Mouse (Mus musculus): Measurements from ENCODE around the gene Fndc3b. TPM values are rescaled to one million over a fixed set of nuclear protein-coding genes. Genes with fewer than 3 reads are reported as not detected.
A peak's percentile ranks its signal among the peaks of the same experiment; 100 is the strongest.

Fndc3b gene
- polyA plus RNA-seq, 1 experiment from 2014 or later: 22.4 TPM

DNA sequence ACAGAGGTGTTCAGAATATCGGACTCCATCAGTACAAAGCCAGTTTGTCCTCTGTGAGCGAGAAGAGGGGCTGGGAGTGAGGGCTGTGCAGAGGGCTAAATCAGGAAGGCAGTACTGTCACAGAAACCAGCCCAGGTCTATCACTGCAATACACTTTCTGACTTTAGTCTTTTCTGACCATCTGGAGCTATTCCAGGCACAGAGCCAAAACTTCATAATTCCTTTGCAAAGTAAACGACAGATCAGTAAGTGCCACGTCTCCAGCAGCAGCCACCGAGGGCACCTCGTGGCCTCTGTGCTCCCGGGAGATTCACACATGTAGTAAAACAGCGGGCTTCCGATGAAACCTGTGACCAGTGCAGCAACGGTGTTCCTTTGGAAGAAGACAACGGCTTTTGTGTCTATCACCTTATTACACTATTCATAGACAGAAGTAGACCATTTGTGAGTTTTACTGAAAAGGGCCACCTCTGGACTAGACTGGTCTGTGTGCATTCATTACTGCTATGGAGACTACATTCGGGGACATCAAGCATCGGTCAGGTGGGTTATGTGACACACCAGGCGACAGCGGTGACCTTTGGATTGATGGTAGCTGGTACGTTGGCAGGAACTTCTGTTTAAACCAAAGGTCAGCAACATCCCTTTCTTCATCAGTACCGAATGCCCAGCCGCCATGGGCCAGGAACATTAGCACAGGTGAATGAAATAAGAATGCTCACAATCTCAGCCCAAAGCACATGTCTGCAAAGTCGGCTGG lies 24.2 kb downstream of the Fndc3b start:
- Histone ChIP-seq H3K9me3 (replicated peaks) (no peaks in the 10 kb centered on the region), H3K27ac (no peak overlapping the region), H3K36me3 (no peaks in the 10 kb centered on the region), H3K27me3 (no peaks in the 10 kb centered on the region), H3K4me1 (peaks cover 16% of the 10 kb centered on the region; the same call in 1 of the 2 replicates), H3K4me2 (replicated peaks) (no peak overlapping the region), H3K9ac (no peak overlapping the region), H3K4me3 (no peak overlapping the region)
- WGBS: 80% methylated on average over 19 of the region's 19 CpGs
- no peak for ATAC-seq (ENCODE audit: low FRiP score)

DNA sequence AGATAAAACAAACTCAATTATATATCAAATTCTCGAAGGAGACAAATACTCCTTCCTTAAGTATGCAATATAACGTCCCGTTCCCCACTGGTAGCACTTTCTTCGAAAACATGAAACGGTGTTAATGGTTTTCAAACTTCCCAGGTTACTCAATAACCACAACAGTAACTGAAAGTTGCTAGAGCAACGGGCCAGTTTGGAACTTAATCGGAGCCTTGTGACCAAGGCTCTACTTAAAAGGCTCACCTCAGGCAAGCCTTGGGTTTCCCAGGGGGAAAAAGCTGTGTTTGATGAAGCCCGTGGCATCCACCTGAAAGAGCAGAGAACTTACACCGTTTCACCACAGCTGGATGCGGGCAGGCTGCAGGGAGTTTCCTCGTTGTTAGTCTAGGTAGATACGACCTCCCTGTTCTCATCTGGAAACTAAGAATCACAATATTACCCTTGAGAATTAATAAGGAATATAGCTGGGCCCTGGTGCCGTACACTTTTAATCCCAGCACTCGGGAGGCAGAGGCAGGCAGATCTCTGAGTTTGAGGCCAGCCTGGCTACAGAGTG lies 25.4 kb downstream of the Fndc3b start:
- no peak overlapping the region for H3K27ac ChIP-seq
- H3K9ac ChIP-seq: no peak overlapping the region
- H3K36me3 ChIP-seq: no peaks in the 10 kb centered on the region
- H3K4me1 ChIP-seq: peaks cover 13% of the 10 kb centered on the region; the same call in 1 of the 2 replicates
- no peak overlapping the region for H3K4me3 ChIP-seq
- no peaks in the 10 kb centered on the region for H3K9me3 ChIP-seq (replicated peaks)
- no peak overlapping the region for H3K4me2 ChIP-seq (replicated peaks)
- no peaks in the 10 kb centered on the region for H3K27me3 ChIP-seq
- WGBS: 90% methylated on average over 14 of the region's 14 CpGs
- ATAC-seq (ENCODE audit: low FRiP score): no peak

DNA sequence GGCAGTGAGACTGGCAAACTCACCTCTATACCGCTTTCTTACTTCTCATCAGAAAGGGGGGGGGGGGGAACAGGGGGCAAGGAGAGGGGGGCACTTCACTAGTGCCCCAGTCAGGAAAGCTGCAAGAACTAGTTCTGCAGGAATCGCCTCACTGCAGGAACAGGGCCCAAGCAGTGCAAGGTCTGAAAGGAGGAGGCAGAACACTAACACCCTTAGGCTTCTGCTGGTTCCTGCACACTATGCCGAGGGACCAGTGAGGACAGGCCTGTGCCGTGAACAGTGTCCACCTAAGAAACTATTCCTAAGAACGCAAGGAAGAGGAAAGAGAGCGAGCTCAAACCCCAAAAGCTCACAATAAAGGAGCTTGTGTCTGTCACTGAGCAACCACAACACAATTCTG lies 26.0 kb downstream of the Fndc3b start:
- no peak for ATAC-seq (ENCODE audit: low FRiP score)

DNA sequence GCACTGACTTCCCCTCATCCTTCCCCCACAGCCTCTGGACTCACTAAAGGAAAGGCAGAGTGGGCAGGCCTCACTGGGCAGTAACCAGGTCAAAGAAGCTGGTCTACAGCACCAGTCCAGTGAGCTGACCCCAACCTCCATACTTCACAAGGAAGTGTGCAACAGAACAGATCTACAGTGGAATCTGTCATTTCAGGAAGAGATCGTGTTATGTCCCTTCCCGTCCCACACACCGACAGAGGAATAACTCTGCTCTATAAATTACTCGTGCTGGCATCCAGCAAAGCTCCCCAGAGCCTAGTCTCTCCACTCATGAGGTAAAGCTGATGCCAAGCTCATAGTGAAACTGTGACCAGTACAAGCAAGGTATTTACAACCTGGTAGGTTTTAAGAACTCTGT lies 27.7 kb downstream of the Fndc3b start:
- no peak overlapping the region for H3K4me2 ChIP-seq (replicated peaks)
- H3K27ac ChIP-seq: no peak overlapping the region
- no peak for ATAC-seq (ENCODE audit: low FRiP score)
- 91% methylated on average over 4 of the region's 4 CpGs for WGBS
- no peaks in the 10 kb centered on the region for H3K27me3 ChIP-seq
- no peaks in the 10 kb centered on the region for H3K36me3 ChIP-seq
- H3K9ac ChIP-seq: no peak overlapping the region
- H3K9me3 ChIP-seq (replicated peaks): no peaks in the 10 kb centered on the region
- H3K4me3 ChIP-seq: no peak overlapping the region
- H3K4me1 ChIP-seq: 0 out of 2 replicates have a peak, but pooled peaks cover 6% of the 10 kb centered on the region

More for the DNA sequence above, 26.0 kb downstream of the Fndc3b start:
- Histone ChIP-seq H3K36me3 (no peaks in the 10 kb centered on the region), H3K4me2 (replicated peaks) (no peak overlapping the region), H3K27ac (no peak overlapping the region), H3K9ac (no peak overlapping the region), H3K4me1 (peaks cover 9% of the 10 kb centered on the region; the same call in 1 of the 2 replicates), H3K9me3 (replicated peaks) (no peaks in the 10 kb centered on the region), H3K27me3 (no peaks in the 10 kb centered on the region), H3K4me3 (no peak overlapping the region)
- 95% methylated on average over 6 of the region's 6 CpGs for WGBS

DNA sequence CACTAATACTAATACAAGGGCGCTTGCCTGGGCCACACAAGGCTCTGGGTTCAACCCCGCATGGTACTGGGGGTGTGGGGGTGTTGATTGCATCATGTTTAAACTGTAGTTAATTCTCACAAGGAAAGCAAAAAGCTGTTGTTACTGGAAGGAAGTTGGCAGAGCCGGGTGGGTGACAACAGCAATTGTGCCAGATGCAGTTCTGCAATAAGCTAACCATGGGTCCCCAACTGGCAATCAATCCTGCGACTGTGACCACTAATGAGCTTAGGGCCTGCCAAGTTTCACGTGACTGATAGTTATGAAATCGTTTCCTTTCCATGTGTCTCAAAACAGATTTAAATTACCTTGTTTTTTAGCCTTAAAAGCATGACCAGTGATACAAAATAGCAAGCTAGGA lies 33.5 kb downstream of the Fndc3b start:
- Histone ChIP-seq H3K27ac (no peak overlapping the region), H3K4me1 (peaks cover 17% of the 10 kb centered on the region), H3K9ac (no peak overlapping the region), H3K36me3 (no peaks in the 10 kb centered on the region), H3K27me3 (no peaks in the 10 kb centered on the region), H3K9me3 (replicated peaks) (no peaks in the 10 kb centered on the region), H3K4me2 (replicated peaks) (no peak overlapping the region), H3K4me3 (no peak overlapping the region)
- no peak for ATAC-seq (ENCODE audit: low FRiP score)
- 78% methylated on average over 6 of the region's 6 CpGs for WGBS

DNA sequence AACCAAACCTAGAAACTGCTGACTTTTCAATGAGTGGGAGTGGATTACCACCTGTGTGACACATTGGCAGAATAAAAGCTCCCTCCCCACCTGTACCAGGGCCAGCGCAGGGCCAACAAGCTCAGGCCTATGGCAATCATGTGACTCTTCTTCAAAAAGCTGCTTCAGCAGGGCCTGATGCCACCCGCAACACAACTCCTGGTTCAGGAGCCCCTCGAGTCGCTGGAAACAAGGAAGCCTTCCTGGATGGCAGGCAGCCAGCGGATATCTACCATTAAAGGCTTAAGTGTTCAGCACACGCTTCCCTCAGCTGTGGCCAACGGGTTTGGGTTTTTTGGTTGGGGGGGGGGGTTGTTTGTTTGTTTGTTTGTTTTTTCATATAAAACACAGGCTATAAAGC lies 37.4 kb downstream of the Fndc3b start:
- H3K9ac ChIP-seq: no peak overlapping the region
- H3K27ac ChIP-seq: no peak overlapping the region
- H3K4me1 ChIP-seq: peaks cover 36% of the 10 kb centered on the region
- WGBS: 85% methylated on average over 7 of the region's 7 CpGs
- no peak for ATAC-seq (ENCODE audit: low FRiP score)
- no peak overlapping the region for H3K4me3 ChIP-seq
- no peaks in the 10 kb centered on the region for H3K27me3 ChIP-seq
- no peak overlapping the region for H3K4me2 ChIP-seq (replicated peaks)
- H3K9me3 ChIP-seq (replicated peaks): no peaks in the 10 kb centered on the region
- no peaks in the 10 kb centered on the region for H3K36me3 ChIP-seq

DNA sequence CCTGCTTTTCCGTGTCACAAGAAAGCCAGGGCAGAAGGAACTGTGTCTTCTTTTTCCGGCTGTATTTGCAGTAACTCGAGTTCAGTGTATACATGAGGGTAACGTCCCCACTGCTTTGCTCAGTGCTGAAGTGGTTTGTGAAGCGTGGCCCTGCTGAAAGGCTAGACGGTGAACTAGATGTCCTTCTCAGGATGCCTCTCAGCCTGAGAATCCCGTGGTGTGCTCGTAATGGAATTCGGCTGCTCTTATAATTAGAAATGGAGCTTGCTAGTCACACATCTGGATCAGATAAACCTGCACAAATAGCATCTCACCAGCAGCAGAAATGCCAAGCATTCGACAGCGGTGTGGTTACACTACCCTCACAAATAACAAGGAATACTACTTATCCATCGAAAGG lies 40.7 kb downstream of the Fndc3b start:
- H3K27ac ChIP-seq: no peak overlapping the region

DNA sequence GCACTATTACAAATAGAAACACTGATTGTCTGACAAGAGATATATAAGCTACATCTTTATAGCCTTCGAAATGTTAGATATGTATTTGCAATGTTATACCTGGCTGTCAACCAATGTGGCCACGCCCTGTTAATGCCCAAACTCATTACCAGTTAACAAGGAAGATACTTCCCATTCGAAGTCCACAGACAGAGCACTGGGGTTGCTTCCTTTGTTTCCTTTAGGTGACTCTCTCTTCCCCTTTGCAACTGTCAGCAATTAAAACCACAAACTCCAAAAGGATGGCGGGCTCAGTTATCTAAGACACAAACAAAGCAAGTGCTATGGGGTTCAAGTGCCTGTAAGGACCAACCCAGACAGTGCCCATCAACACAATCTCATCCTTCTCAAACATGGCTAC lies 43.8 kb downstream of the Fndc3b start:
- Histone ChIP-seq H3K36me3 (no peaks in the 10 kb centered on the region), H3K4me3 (no peak overlapping the region), H3K4me2 (replicated peaks) (no peak overlapping the region), H3K27me3 (no peaks in the 10 kb centered on the region), H3K4me1 (peaks cover 22% of the 10 kb centered on the region), H3K27ac (no peak overlapping the region), H3K9ac (no peak overlapping the region), H3K9me3 (replicated peaks) (no peaks in the 10 kb centered on the region)
- no peak for ATAC-seq (ENCODE audit: low FRiP score)
- WGBS: 87% methylated on average over 4 of the region's 4 CpGs

More for the DNA sequence above, 40.7 kb downstream of the Fndc3b start:
- Histone ChIP-seq H3K9me3 (replicated peaks) (no peaks in the 10 kb centered on the region), H3K4me2 (replicated peaks) (no peak overlapping the region), H3K36me3 (no peaks in the 10 kb centered on the region), H3K27me3 (no peaks in the 10 kb centered on the region), H3K4me1 (peaks cover 33% of the 10 kb centered on the region), H3K4me3 (no peak overlapping the region), H3K9ac (no peak overlapping the region)
- ATAC-seq (ENCODE audit: low FRiP score): no peak
- 70% methylated on average over 12 of the region's 12 CpGs for WGBS

DNA sequence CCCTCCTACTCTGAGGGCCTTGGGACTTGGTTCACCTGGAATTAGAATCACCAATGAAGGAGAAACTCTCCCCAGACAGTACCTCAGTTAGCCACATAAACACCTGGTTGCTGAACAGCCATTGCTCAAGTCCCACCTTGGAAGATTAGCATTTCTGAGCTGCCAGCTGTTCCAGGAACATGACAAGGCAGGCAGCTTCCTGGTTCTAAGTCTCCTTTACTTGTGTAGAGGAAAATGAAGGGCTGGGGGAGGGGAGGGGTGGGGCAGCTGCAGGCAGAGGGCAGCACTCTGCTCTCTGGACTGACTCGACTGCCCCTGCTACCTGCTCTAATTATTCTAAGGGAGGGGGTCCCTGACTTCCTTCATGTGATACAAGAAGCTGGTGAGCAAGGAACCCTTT lies 45.8 kb downstream of the Fndc3b start:
- H3K4me1 ChIP-seq: peaks cover 6% of the 10 kb centered on the region
- H3K9me3 ChIP-seq (replicated peaks): no peaks in the 10 kb centered on the region
- no peak overlapping the region for H3K4me3 ChIP-seq
- H3K4me2 ChIP-seq (replicated peaks): no peak overlapping the region
- H3K27ac ChIP-seq: no peak overlapping the region
- 7% methylated on average over 1 of the region's 1 CpGs for WGBS
- H3K9ac ChIP-seq: no peak overlapping the region
- no peaks in the 10 kb centered on the region for H3K27me3 ChIP-seq
- no peak for ATAC-seq (ENCODE audit: low FRiP score)
- H3K36me3 ChIP-seq: no peaks in the 10 kb centered on the region

DNA sequence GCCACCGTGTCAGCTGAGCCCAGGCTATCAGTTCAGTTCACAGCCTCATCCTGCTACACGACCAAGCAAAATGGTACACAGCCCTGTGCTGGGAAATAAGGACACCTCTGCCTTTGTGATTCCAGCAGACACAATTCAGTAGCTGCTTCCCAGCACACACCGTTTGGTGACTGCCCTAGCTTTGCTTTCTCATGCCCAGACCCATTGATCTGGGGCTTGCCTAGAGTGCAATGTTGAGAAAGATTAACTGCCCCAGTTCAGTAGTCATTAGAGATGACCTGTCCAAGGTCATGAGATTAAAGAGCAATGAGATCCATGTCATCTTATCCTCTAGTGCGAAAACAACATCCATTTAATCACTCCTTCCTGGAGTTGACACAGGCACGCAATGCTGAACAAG lies 47.9 kb downstream of the Fndc3b start:
- Histone ChIP-seq H3K4me2 (replicated peaks) (no peak overlapping the region), H3K4me1 (peaks cover 3% of the 10 kb centered on the region; the same call in 1 of the 2 replicates), H3K4me3 (no peak overlapping the region), H3K9ac (no peak overlapping the region), H3K9me3 (replicated peaks) (no peaks in the 10 kb centered on the region), H3K27me3 (no peaks in the 10 kb centered on the region), H3K27ac (no peak overlapping the region), H3K36me3 (no peaks in the 10 kb centered on the region)
- no peak for ATAC-seq (ENCODE audit: low FRiP score)
- WGBS: 71% methylated on average over 5 of the region's 5 CpGs

DNA sequence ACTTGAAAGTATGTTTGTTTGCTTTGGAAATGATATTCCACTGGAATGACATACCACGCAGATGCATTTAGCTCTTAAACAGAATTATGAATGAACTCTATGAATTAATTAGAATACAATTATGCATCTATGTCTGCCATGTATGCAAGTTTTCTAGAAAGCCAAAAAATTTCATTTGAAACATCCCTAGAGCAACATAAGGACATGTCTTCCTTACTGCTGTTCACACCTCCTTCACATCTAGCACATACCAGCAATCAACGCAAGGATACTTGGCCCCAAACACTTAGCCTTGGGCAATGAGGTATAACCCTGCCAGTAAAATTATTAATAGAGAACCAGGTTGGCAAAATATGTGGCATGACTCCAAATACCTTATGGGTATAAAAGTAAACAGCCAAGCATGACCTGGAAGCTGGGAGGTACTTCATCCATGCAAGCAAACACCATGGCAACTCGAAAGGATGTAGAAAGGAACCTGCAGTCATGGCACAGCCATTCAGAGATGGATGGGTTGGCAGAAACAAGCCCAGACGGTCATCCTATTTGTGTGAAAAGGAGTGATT lies 52.8 kb downstream of the Fndc3b start:
- no peak overlapping the region for H3K4me2 ChIP-seq (replicated peaks)
- H3K36me3 ChIP-seq: no peaks in the 10 kb centered on the region
- no peak overlapping the region for H3K9ac ChIP-seq
- H3K4me3 ChIP-seq: no peak overlapping the region
- H3K9me3 ChIP-seq (replicated peaks): no peaks in the 10 kb centered on the region
- H3K27me3 ChIP-seq: no peaks in the 10 kb centered on the region
- WGBS: 85% methylated on average over 4 of the region's 4 CpGs
- no peak overlapping the region for H3K27ac ChIP-seq
- H3K4me1 ChIP-seq: peaks cover 3% of the 10 kb centered on the region; the same call in 1 of the 2 replicates
- no peak for ATAC-seq (ENCODE audit: low FRiP score)

DNA sequence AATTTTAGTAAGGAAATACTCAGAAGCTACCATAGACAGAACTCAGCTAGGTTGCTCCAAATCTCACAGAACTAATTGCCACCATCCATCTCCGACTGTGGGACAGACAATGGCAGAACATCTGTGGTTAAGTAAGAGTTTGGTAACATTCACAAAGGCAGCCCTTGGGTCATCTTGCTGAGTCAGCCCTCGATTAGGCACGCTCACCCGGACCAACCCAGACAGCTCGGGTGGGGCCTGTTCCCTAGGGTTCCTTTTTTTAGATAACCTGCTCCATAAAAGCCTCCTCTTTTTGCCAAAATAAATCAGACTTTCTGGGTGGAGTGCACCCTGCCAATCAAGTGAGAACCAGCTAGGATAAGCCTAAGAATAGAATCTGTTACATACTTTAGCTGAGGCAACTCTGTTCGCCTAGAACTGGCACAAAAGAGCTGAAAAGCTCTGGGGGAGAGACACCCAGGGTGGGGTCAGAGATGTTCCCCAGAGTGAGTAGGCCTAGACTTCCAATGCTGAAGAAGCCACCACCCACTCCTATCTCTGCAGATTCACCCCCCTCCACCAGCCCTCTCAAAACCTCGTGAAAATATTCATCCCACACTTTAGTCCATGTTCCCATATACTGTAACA lies 54.2 kb downstream of the Fndc3b start:
- no peak overlapping the region for H3K9ac ChIP-seq
- H3K4me3 ChIP-seq: no peak overlapping the region
- peaks cover 9% of the 10 kb centered on the region for H3K4me1 ChIP-seq
- ATAC-seq (ENCODE audit: low FRiP score): 0 out of 2 replicates have a peak, but pooled peaks have one; percentile 4
- no peaks in the 10 kb centered on the region for H3K9me3 ChIP-seq (replicated peaks)
- H3K36me3 ChIP-seq: no peaks in the 10 kb centered on the region
- no peaks in the 10 kb centered on the region for H3K27me3 ChIP-seq
- 33% methylated on average over 7 of the region's 7 CpGs for WGBS
- H3K27ac ChIP-seq: no peak overlapping the region
- H3K4me2 ChIP-seq (replicated peaks): no peak overlapping the region

Measured in hindbrain, embryonic 12.5 days (tissue).